Mouse (Mus musculus) liver, embryonic 14.5 days (tissue): Measurements from ENCODE around the gene Smok2b. TPM values are rescaled to one million over a fixed set of nuclear protein-coding genes. Genes with fewer than 3 reads are reported as not detected.
"Not testable (repeated sequence)": the region's sequence is repeated elsewhere in the genome, so short reads cannot be mapped to it uniquely, and the experiment has no call there.

Source experiments
- ATAC-seq: fragments of 200-750 bp; cut with Nextera tagmentation; 2 replicates; pipeline ENCODE4 v1.8.0; 2017; ENCODE audit warnings: moderate number of reproducible peaks, mild to moderate bottlenecking, moderate library complexity; ENCODE audit not compliant: insufficient read depth
- DNase-seq, 3 experiments: peaks; one replicate each; pipeline ENCODE4 v3.0.0-alpha.2; 2012 to 2013; ENCODE audit warnings: low read depth in 3 of 3, low spot score in 3 of 3
- H3K27ac ChIP-seq: fragments of 300-500 bp; sonication (generic); 2 replicates; pipeline ENCODE4 v1.5.1; 2014; ENCODE audit warnings: moderate library complexity, mild to moderate bottlenecking, control low read depth, inconsistent platforms
- H3K27me3 ChIP-seq: fragments of 300-500 bp; sonication (generic); 2 replicates; pipeline ENCODE4 v1.6.1; 2014; ENCODE audit warnings: mild to moderate bottlenecking, low read length, moderate library complexity; ENCODE audit not compliant: control insufficient read depth, insufficient read depth
- H3K36me3 ChIP-seq: fragments of 300-500 bp; sonication (generic); replicated peaks from 2 replicates; pipeline ENCODE4 v1.6.1; 2014; ENCODE audit warnings: low read depth; ENCODE audit not compliant: control insufficient read depth, insufficient read depth
- H3K4me1 ChIP-seq, 2 experiments: fragments of 200-500 bp in 1 of 2; fragments of 300-500 bp in 1 of 2; sonication (generic) in 1 of 2; replicated peaks; 2 replicates each; pipeline ENCODE4 v1.6.1; 2012 to 2014; ENCODE audit warnings: antibody characterized with exemption in 1 of 2, inconsistent platforms in 1 of 2, low read length in 1 of 2; ENCODE audit not compliant: control insufficient read depth in 2 of 2, insufficient read depth in 2 of 2
- H3K4me2 ChIP-seq: fragments of 300-500 bp; sonication (generic); 2 replicates; pipeline ENCODE4 v1.6.1; 2014; ENCODE audit warnings: low read depth, mild to moderate bottlenecking, control low read depth, moderate library complexity
- H3K4me3 ChIP-seq, 2 experiments: fragments of 200-500 bp in 1 of 2; fragments of 300-500 bp in 1 of 2; sonication (generic) in 1 of 2; 2 replicates each; pipeline ENCODE4 v1.5.1; 2012 to 2014; ENCODE audit warnings: low read depth in 2 of 2, low read length in 2 of 2, mild to moderate bottlenecking in 2 of 2, control low read depth in 1 of 2, inconsistent platforms in 1 of 2, moderate library complexity in 1 of 2; ENCODE audit not compliant: insufficient read depth in 1 of 2
- H3K9ac ChIP-seq: fragments of 300-500 bp; sonication (generic); replicated peaks from 2 replicates; pipeline ENCODE4 v1.6.1; 2014; ENCODE audit warnings: mild to moderate bottlenecking, control low read depth, moderate library complexity
- H3K9me3 ChIP-seq: fragments of 300-500 bp; sonication (generic); 2 replicates; pipeline ENCODE4 v1.6.1; 2016; ENCODE audit warnings: low read length, mixed read lengths; ENCODE audit not compliant: control insufficient read depth
- CTCF ChIP-seq: IDR thresholded peaks from 2 replicates; pipeline ENCODE4 v1.5.1; 2016; ENCODE audit warnings: antibody characterized with exemption, low read depth, control low read depth
- EP300 ChIP-seq: IDR thresholded peaks from 2 replicates; pipeline ENCODE4 v1.6.1; 2016; ENCODE audit warnings: antibody characterized with exemption, low read depth
- WGBS: fragments of 180-500 bp; shearing (Covaris S2); extraction: QIAGEN DNeasy Blood & Tissue Kit; methylation state at CpG from one replicate; pipeline ENCODE4 v1.1.7; 2014; ENCODE audit not compliant: insufficient replicate concordance; 5-methylcytosine and 5-hydroxymethylcytosine counted together
- polyA plus RNA-seq, 2 experiments: library from polyadenylated mRNA; depleted of rRNA in 1 of 2; stranded (reverse) in 1 of 2; unstranded in 1 of 2; fragments of >200 nt; fragmentation: Nextera tagmentation in 1 of 2; extraction: Ambion mirVana in 1 of 2; gene quantifications; 2 replicates each; pipeline versions ENCODE4 v1.2.1 to v1.2.3; 2012 to 2014

Smok2b gene
- polyA plus RNA-seq, 2 experiments, result not detected

GRCm38 (mm10) chr17:13220888-13221287, 9.2 kb upstream of the Smok2b start, which contains the start of gene Smok2a:
Smok2a (plus strand) TSS chr17:13221188.
- peaks cover 23% of the 10 kb centered on the region for H3K9me3 ChIP-seq
- TF ChIP-seq CTCF, result no peak
- TF ChIP-seq EP300, result no peak
- no peak within 1 kb of the TSS for H3K4me3 ChIP-seq
- no peak within 1 kb of the TSS for H3K4me2 ChIP-seq
- no peak for DNase-seq
- H3K27me3 ChIP-seq, result no peaks in the 10 kb centered on the region
- no peaks in the 10 kb centered on the region for H3K4me1 ChIP-seq
- no peak within 1 kb of the TSS for H3K27ac ChIP-seq
- no peak within 1 kb of the TSS for H3K9ac ChIP-seq
- WGBS, result 60% methylated on average over 3 of the region's 3 CpGs
- no peak for ATAC-seq
- H3K36me3 ChIP-seq, result no peaks in the 10 kb centered on the region

- H3K4me3 ChIP-seq, H3K27ac ChIP-seq, H3K36me3 ChIP-seq, ATAC-seq, H3K4me2 ChIP-seq, H3K9ac ChIP-seq, H3K4me1 ChIP-seq, H3K27me3 ChIP-seq, DNase-seq: not testable (repeated sequence)
- 70% methylated on average over 2 of the region's 2 CpGs for WGBS
- H3K9me3 ChIP-seq, result peaks cover 26% of the 10 kb centered on the region
Measured at GRCm38 (mm10) chr17:13221921-13222320, 8.1 kb upstream of the Smok2b start.

DNA sequence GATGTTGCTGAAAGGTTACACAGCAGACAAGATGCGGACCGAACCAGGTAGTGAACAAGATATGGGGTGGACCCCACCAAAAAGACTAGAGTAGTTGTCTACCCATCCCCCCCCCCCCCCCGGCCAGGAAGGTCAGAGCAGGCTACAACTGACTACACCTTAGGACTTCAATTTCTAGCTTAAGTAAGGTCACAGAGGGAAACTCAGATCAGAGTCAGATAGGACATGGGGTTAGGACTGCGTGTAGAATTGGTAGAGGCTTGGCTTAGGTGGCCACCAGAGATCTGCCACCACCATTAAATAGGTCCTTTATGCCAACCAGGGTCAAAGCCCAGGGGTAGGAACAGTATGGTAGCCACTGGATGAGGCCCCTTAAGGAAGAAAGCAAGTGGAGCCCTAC, 9.4 kb downstream of the Smok2b start:
- H3K4me1 ChIP-seq, H3K4me2 ChIP-seq, DNase-seq, H3K27me3 ChIP-seq, H3K9me3 ChIP-seq, H3K36me3 ChIP-seq, H3K27ac ChIP-seq, H3K9ac ChIP-seq, ATAC-seq, H3K4me3 ChIP-seq: not testable (repeated sequence)
- 75% methylated on average over 4 of the region's 4 CpGs for WGBS

GRCm38 (mm10) chr17:13240807-13241727, 11.0 kb downstream of the Smok2b start:
- not testable (repeated sequence) for ATAC-seq, H3K27ac ChIP-seq, DNase-seq, H3K9ac ChIP-seq, H3K27me3 ChIP-seq, H3K4me3 ChIP-seq, H3K4me2 ChIP-seq, H3K4me1 ChIP-seq, H3K9me3 ChIP-seq, H3K36me3 ChIP-seq
- WGBS, result 65% methylated on average over 7 of the region's 13 CpGs

DNA sequence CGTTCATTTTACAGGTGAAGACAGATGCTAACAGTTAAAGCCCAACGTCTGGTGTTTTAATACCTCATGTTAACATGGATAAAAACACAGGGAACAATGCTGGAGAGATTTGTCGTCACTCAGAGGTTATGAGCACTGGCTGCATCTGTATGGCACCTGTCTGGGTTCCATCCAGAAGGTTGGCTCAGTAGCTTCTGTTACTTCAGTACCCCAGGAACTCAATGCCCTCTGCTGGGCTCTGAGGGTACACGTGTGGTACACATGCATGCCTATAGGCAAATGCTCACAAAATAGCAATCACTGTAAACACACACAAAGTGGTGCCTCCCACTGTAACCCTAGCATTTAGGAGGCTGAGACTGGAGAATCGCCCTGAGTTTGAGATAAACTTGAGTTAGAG, 24.7 kb downstream of the Smok2b start:
- not testable (repeated sequence) for H3K4me1 ChIP-seq, H3K9ac ChIP-seq, H3K36me3 ChIP-seq, H3K4me2 ChIP-seq, H3K27me3 ChIP-seq, DNase-seq, H3K9me3 ChIP-seq, ATAC-seq, H3K4me3 ChIP-seq, H3K27ac ChIP-seq
- WGBS, result 35% methylated on average over 1 of the region's 5 CpGs

Other genes with a start within 250 kb of the Smok2b start
- gene Wtap, start 236.1 kb upstream of the Smok2b start, polyA plus RNA-seq (2012; rRNA removed), result 13.3 and 24.5 TPM in 2 replicates
- gene Wtap, start 236.1 kb upstream of the Smok2b start, polyA plus RNA-seq (2014; fragmentation: Nextera tagmentation; extraction: Ambion mirVana), result 51.9 and 54.6 TPM in 2 replicates
- gene Sod2, start 223.4 kb upstream of the Smok2b start, polyA plus RNA-seq (2012; rRNA removed), result 40.4 and 105 TPM in 2 replicates
- gene Sod2, start 223.4 kb upstream of the Smok2b start, polyA plus RNA-seq (2014; fragmentation: Nextera tagmentation; extraction: Ambion mirVana), result 135 and 136 TPM in 2 replicates
- gene Gpr31b, start 178.0 kb upstream of the Smok2b start, polyA plus RNA-seq (2012; rRNA removed), result not detected in 2 replicates
- 0.11 TPM in 1 of 2 replicates, not detected in the other for gene Gpr31b, start 178.0 kb upstream of the Smok2b start, polyA plus RNA-seq (2014; fragmentation: Nextera tagmentation; extraction: Ambion mirVana)
- 0.10 TPM in 1 of 2 replicates, not detected in the other for gene Tcp10b, start 169.2 kb upstream of the Smok2b start, polyA plus RNA-seq (2012; rRNA removed)
- gene Tcp10b, start 169.2 kb upstream of the Smok2b start, polyA plus RNA-seq (2014; fragmentation: Nextera tagmentation; extraction: Ambion mirVana), result not detected in 2 replicates
- not detected in 2 replicates for gene Unc93a, start 98.4 kb upstream of the Smok2b start, polyA plus RNA-seq (2012; rRNA removed)
- not detected in 2 replicates for gene Unc93a, start 98.4 kb upstream of the Smok2b start, polyA plus RNA-seq (2014; fragmentation: Nextera tagmentation; extraction: Ambion mirVana)
- gene Smok2a, start 9.1 kb upstream of the Smok2b start, polyA plus RNA-seq (2012; rRNA removed), result not detected in 2 replicates
- not detected in 2 replicates for gene Smok2a, start 9.1 kb upstream of the Smok2b start, polyA plus RNA-seq (2014; fragmentation: Nextera tagmentation; extraction: Ambion mirVana)
- not detected in 2 replicates for gene Tcp10c, start 124.3 kb downstream of the Smok2b start, polyA plus RNA-seq (2012; rRNA removed)
- not detected in 2 replicates for gene Tcp10c, start 124.3 kb downstream of the Smok2b start, polyA plus RNA-seq (2014; fragmentation: Nextera tagmentation; extraction: Ambion mirVana)